Mouse (Mus musculus) limb, embryonic 14.5 days (tissue): Measurements from ENCODE around the gene Sertad1. TPM values are rescaled to one million over a fixed set of nuclear protein-coding genes. Genes with fewer than 3 reads are reported as not detected.
"Not testable (repeated sequence)": the region's sequence is repeated elsewhere in the genome, so short reads cannot be mapped to it uniquely, and the experiment has no call there.

Experiments used
- ATAC-seq: fragments of 200-750 bp; cut with Nextera tagmentation; 2 replicates; pipeline ENCODE4 v1.8.0; 2017; ENCODE audit warnings: low read depth, moderate number of reproducible peaks, moderate TSS enrichment; ENCODE audit not compliant: low FRiP score
- DNase-seq: peaks from one replicate; pipeline ENCODE4 v3.0.0-alpha.2; 2015; ENCODE audit warnings: low spot score
- H3K27ac ChIP-seq: fragments of 300-500 bp; sonication (generic); replicated peaks from 2 replicates; pipeline ENCODE4 v1.5.1; 2014; ENCODE audit warnings: low read depth, mild to moderate bottlenecking, low read length, moderate library complexity, mixed read lengths
- H3K27me3 ChIP-seq: fragments of 300-500 bp; sonication (generic); 2 replicates; pipeline ENCODE4 v1.6.1; 2014; ENCODE audit warnings: low read length, mixed read lengths; ENCODE audit not compliant: control insufficient read depth, insufficient read depth
- H3K36me3 ChIP-seq: fragments of 300-500 bp; sonication (generic); 2 replicates; pipeline ENCODE4 v1.6.1; 2014; ENCODE audit warnings: mild to moderate bottlenecking, low read length, moderate library complexity, mixed read lengths; ENCODE audit not compliant: control insufficient read depth, insufficient read depth
- H3K4me1 ChIP-seq: fragments of 300-500 bp; sonication (generic); 2 replicates; pipeline ENCODE4 v1.6.1; 2014; ENCODE audit warnings: antibody characterized with exemption, low read length, mixed read lengths; ENCODE audit not compliant: control insufficient read depth, insufficient read depth
- H3K4me2 ChIP-seq: fragments of 300-500 bp; sonication (generic); replicated peaks from 2 replicates; pipeline ENCODE4 v1.6.1; 2014; ENCODE audit warnings: low read depth, mild to moderate bottlenecking, low read length, moderate library complexity; ENCODE audit not compliant: severe bottlenecking
- H3K4me3 ChIP-seq: fragments of 300-500 bp; sonication (generic); replicated peaks from 2 replicates; pipeline ENCODE4 v1.5.1; 2014; ENCODE audit warnings: low read length
- H3K9ac ChIP-seq: fragments of 300-500 bp; sonication (generic); 2 replicates; pipeline ENCODE4 v1.6.1; 2014; ENCODE audit warnings: mild to moderate bottlenecking, low read depth, low read length, moderate library complexity; ENCODE audit not compliant: severe bottlenecking
- H3K9me3 ChIP-seq: fragments of 300-500 bp; sonication (generic); 2 replicates; pipeline ENCODE4 v1.6.1; 2016; ENCODE audit warnings: low read length; ENCODE audit not compliant: control insufficient read depth
- POLR2A ChIP-seq: fragments of 200-500 bp; IDR thresholded peaks from 2 replicates; pipeline ENCODE4 v1.8.0; 2012; ENCODE audit warnings: inconsistent platforms, mild to moderate bottlenecking, moderate library complexity, borderline replicate concordance; ENCODE audit not compliant: insufficient read depth, insufficient read length; ENCODE audit errors: extremely low read depth
- WGBS: fragments of 180-500 bp; shearing (Covaris S2); extraction: QIAGEN DNeasy Blood & Tissue Kit; methylation state at CpG from one replicate; pipeline ENCODE4 v1.1.7; 2014; 5-methylcytosine and 5-hydroxymethylcytosine counted together
- polyA plus RNA-seq, 2 experiments: library from polyadenylated mRNA; depleted of rRNA in 1 of 2; stranded (reverse) in 1 of 2; unstranded in 1 of 2; fragments of >200 nt; fragmentation: Nextera tagmentation in 1 of 2; extraction: Ambion mirVana in 1 of 2; gene quantifications; 2 replicates each; pipeline versions ENCODE4 v1.2.1 to v1.2.3; 2012 to 2014

The Sertad1 gene
- polyA plus RNA-seq, 2 experiments = 23.3 to 39.4 TPM

- peaks cover 19% of the 10 kb centered on the region for H3K4me1 ChIP-seq
- 75% methylated on average over 7 of the region's 7 CpGs for WGBS
- H3K27me3 ChIP-seq = no peaks in the 10 kb centered on the region
- TF ChIP-seq POLR2A = no peak
- peaks cover 11% of the 10 kb centered on the region for H3K36me3 ChIP-seq
- no peaks in the 10 kb centered on the region for H3K9me3 ChIP-seq
- ATAC-seq (no peak), DNase-seq (no peak)
- no peak overlapping the region for H3K4me2 ChIP-seq
- H3K9ac ChIP-seq = no peak overlapping the region
- no peak overlapping the region for H3K4me3 ChIP-seq
- no peak overlapping the region for H3K27ac ChIP-seq
Measured at GRCm38 (mm10) chr7:27491856-27492255, 5.1 kb downstream of the Sertad1 start.

- WGBS = 56% methylated on average over 3 of the region's 3 CpGs
Measured at GRCm38 (mm10) chr7:27493022-27493421, 6.3 kb downstream of the Sertad1 start.

GRCm38 (mm10) chr7:27493450-27493849, 6.7 kb downstream of the Sertad1 start:
- no peak for TF ChIP-seq POLR2A
- DNase-seq = no peak
- Histone ChIP-seq H3K9ac (no peak overlapping the region), H3K4me3 (no peak overlapping the region), H3K4me1 (peaks cover 17% of the 10 kb centered on the region), H3K4me2 (no peak overlapping the region), H3K27me3 (no peaks in the 10 kb centered on the region), H3K36me3 (peaks cover 11% of the 10 kb centered on the region), H3K27ac (no peak overlapping the region), H3K9me3 (no peaks in the 10 kb centered on the region)
- 89% methylated on average over 5 of the region's 5 CpGs for WGBS
- no peak for ATAC-seq

More at GRCm38 (mm10) chr7:27493022-27493421, 6.3 kb downstream of the Sertad1 start:
- no peak overlapping the region for H3K9ac ChIP-seq
- TF ChIP-seq POLR2A = no peak
- H3K27ac ChIP-seq = no peak overlapping the region
- no peak for DNase-seq
- no peaks in the 10 kb centered on the region for H3K9me3 ChIP-seq
- H3K4me1 ChIP-seq = peaks cover 19% of the 10 kb centered on the region
- H3K36me3 ChIP-seq = peaks cover 11% of the 10 kb centered on the region
- no peak overlapping the region for H3K4me3 ChIP-seq
- no peak overlapping the region for H3K4me2 ChIP-seq
- ATAC-seq = no peak
- H3K27me3 ChIP-seq = no peaks in the 10 kb centered on the region

GRCm38 (mm10) chr7:27494659-27495367, 8.1 kb downstream of the Sertad1 start:
- H3K9ac ChIP-seq, ATAC-seq, H3K4me2 ChIP-seq, H3K27me3 ChIP-seq, H3K27ac ChIP-seq, H3K9me3 ChIP-seq, H3K4me3 ChIP-seq, DNase-seq, H3K36me3 ChIP-seq: not testable (repeated sequence)
- 88% methylated on average over 9 of the region's 9 CpGs for WGBS
- H3K4me1 ChIP-seq = peaks cover 15% of the 10 kb centered on the region

DNA sequence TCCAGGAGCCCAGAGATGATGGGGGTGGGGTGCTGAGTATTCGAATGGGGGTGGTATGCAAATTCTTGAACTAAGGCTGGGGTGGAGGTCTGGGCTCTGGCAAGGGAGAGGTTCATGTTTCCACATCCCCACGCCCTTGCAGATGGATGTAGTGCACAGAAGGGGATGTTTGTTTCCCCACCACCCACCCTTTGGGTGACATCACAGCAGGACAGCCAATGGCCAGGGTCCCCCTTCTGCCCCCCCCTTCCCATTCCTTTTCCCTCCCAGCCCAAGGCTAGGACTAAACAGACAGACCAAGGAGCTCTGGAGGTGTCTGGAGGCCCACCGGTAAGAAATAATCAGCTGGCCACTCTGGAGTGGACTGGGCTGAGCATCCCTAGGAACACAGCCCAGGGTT, 12.3 kb downstream of the Sertad1 start, which contains the start of gene Prx:
TSS of gene Prx (plus strand) at position 289 of the 400 bp plus-strand sequence.
- Histone ChIP-seq H3K27ac (no peak within 1 kb of the TSS), H3K36me3 (no peaks in the 10 kb centered on the region), H3K9me3 (no peaks in the 10 kb centered on the region), H3K4me2 (no peak within 1 kb of the TSS), H3K4me3 (no peak within 1 kb of the TSS), H3K4me1 (peaks cover 5% of the 10 kb centered on the region; the same call in 1 of the 2 replicates), H3K27me3 (no peaks in the 10 kb centered on the region), H3K9ac (no peak within 1 kb of the TSS)
- TF ChIP-seq POLR2A = no peak
- ATAC-seq = peak; percentile 34
- 30% methylated on average over 3 of the region's 3 CpGs for WGBS
- no peak for DNase-seq
